Mouse (Mus musculus): Measurements from ENCODE around the gene Myo1h. TPM values are rescaled to one million over a fixed set of nuclear protein-coding genes. Genes with fewer than 3 reads are reported as not detected.

Myo1h gene
- polyA plus RNA-seq, 1 experiment = 1.1 TPM

DNA sequence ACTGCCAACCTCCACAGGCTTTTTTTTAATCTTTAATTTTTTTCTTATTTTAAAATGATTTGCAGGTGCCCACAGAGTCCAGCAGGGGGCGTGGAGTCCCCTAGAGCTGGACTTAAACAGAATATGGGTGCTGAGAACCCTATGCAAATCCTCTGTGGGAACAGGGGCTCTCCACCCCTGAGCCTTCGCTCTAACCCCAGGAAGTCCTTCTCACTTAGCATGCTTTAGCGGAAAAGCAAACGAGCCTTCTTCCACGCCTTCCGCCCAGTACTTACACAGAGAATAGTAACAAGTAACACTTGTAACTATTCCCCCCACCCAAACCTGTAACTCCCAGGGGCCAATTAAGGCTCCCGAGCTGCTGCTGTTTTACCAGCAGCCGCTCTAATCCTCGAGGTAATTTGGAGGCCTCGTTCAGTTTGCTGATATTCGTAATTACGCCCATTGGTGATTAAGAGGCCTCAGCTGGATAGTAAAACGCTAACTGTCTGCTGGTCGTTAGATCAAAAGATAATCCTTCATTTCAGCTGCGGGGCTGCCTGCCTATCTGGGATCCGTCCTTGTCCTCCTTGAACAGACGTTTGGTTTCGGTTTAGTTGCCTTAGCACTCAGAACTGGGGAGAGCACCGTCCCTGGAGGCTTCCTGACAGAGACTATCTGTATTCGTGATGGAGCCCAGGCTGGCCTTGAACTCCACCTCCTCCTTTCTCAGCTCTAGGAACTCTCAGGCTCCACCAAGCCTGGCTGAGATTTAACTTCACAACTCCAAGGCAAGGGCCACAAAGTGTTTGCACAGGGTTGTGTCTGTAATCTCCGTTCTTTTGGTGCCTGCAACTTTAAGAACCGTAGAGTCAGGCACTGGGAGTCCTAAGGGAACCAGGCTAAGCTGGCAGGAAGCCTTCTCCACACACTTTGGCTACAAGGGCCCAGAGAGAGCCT is 8.0 kb downstream of the Myo1h start:
- DNase-seq (ENCODE audit: low read depth) = no peak

DNA sequence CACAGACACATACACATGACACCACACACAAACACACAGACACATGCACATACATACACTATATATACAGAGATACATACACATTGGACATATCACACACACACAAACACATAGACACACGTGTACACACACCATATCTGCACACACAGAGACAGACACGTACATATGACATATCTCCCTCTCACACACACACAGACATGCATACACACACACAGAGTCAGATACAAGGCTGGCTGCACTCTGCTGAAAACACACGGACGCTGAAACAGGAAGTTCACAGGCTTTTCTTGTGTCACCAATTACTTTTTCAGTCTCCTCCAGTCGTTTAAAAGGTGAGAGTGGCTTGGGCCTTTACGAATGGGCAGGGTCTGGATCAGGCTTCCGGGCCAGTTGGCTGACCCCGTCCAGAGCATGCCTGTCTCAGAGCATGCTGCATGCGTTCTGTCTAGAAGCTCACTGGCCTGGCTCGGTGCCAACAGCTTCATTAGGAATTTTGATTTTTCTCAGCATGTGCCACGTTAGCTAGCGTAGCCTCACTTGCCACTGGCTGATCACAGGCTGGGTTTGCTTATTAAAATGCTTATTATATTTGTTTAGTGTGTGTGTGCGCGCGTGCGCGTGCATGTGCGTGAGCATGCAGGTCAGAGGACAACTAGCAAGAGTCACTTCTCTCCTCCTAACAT is 9.4 kb downstream of the Myo1h start:
- no peak for DNase-seq (ENCODE audit: low read depth)

DNA sequence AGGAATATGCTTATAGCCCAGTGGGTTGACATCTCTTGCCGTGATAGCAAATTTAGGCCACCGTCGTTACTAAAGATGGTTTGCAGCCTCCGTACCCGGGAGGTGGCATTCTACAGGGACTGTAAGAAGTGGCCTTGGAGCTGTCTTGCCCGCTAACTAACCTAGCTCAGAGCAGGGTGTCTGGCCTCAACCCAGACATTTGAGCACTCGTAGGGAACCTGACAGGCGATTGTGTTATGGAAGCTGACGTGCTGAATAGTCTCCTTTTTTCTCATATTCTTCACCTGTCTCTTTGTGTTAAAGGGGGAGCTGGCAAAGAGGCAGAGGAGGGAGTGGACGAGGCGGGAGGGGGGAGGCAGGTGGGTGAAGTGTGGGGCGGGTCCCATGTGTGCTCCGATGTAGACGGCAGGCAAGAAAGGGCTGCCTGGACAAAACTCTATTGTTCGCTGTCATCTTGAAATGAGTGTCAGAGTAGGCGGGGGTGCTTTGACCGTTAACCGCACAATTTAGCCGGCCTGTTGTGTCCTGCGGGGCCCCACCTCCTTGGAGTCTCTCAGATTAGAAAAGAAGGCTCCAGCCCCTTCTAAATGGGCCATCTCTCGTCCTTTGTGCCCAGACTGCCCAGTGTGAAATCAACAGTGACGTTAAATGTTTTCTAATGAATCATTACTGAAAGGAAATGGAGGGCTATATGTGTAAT is 10.3 kb downstream of the Myo1h start:
- DNase-seq (ENCODE audit: low read depth) = no peak

DNA sequence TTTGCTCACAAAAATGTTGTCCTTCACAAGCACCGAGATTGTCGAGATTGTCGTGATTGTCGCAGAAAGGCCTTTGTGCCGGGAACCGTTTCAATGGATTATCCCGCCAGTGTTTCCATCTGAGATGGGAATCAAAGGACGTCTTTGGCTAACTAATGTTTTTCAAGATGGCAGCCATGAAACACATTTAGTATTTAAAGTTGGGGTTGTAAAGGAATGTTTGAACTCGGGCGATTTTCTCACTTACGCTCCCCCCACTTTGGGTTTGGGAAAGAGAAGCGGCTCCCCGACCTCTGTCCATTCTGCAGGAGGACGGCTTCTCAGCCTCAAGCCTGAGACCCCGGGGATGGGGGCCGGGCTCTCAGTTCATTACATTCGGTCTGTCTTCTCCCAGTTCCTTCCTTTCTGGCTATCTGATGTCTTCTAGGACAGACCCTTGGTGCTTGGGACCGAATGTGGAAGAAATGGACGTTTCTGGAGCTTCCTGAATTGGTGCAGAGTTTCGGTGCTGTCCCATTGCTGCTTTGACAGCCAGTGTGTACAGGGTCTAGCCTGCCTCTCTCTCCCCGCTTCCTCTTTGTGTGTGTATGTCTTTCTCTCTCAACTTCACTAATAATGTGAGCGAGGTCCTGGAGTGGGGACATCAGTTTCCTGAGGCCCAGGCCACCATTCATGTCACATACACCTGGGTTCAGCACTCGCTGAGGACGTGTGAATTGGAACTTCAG is 11.1 kb downstream of the Myo1h start:
- no peak for DNase-seq (ENCODE audit: low read depth)

DNA sequence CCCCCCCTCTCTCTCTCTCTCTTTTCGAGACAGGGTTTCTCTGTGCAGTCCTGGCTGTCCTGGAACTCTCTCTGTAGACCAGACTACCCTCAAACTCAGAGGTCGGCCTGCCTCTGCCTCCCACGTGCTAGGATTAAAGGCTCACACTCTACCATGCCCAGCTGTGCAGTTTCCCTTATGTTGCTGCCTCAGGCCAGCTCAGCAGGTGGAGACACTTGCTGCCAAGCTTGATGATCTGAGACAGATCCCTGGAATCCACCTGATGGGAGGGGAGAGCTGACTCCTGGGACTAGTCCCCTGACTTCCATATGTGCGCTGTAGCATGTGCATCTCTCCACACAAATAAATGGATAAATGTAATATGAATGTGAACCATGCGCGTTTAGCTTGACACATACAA is 14.2 kb downstream of the Myo1h start:
- DNase-seq (ENCODE audit: low read depth) = no peak

DNA sequence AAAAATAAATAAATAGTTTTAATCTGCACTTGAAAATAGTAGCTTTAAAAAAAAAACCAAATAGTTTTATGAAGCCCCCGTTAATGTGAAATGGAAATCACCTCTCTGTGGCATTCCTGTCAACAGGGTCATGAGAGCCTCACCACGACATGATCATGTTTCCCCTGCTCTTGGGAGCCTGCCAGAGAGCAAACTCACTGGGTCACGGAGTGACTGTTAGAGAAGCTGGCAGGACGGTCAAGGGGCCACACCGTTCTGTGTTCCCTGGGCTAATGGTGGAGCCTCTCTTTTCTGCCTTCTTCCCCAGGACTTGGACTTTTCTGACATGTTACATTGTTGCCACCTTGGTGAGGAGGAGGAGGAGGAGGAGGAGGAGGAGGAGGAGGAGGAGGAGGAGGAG is 17.5 kb downstream of the Myo1h start:
- DNase-seq (ENCODE audit: low read depth) = no peak

DNA sequence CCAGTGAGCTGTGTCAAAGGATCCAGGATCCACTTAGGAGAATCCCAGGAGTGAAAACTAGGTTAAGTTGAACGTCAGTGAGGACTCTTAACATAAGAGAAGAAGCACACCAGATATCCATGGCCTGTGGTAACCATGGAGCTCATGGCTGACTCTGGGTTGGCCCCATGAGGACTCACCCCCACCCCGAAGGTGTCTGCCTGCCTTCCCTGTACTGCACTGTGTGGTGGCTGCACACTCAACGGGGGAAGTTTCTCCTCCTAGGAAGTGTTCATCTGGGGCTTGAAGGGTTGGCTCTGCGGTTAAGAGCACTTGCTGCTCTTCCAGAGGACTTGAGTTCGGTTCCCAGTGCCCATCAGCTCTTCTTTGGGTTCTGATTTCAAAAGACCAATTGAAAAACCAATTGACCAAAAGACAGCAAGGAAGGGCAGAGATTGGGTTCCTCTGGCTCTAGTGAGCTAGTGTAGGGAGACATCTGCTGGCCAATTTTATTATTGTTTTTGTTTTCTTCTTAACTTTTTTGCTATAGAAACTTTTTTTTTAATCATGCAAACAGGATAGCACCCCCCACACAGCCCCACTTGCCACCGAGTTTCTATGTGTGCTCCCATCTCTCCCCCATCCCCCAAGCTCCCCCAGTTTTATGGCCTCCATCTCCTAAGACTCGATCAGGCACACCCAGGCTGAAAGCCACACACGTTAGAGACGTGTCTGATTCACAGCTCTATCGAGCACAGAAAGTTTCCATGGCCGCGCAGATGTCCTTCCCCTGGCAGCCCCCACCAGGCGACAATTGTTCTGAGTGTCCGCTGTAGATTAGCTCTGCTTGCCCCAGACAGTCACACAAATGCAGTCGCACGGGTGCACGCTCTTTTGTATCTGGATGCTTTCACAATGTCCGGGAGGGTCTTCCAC is 20.1 kb downstream of the Myo1h start:
- DNase-seq (ENCODE audit: low read depth) = no peak

DNA sequence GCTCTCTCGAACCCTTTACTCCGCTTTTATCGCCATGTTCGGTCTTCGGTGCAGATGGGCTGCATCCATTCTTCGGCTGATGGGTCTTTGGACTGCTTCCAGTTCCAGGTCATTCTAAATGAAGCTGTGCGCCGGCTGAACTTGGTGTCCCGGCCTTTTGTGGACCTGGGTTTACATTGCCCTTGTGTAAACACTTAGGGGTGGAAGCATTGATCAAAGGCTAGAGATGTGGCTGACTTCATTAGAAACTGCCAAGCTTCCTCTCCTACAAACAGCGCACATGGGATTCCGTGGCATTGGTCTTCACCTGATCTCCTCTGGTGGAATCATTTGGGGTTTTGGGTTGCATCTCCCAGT is 20.7 kb downstream of the Myo1h start:
- DNase-seq (ENCODE audit: low read depth) = no peak

DNA sequence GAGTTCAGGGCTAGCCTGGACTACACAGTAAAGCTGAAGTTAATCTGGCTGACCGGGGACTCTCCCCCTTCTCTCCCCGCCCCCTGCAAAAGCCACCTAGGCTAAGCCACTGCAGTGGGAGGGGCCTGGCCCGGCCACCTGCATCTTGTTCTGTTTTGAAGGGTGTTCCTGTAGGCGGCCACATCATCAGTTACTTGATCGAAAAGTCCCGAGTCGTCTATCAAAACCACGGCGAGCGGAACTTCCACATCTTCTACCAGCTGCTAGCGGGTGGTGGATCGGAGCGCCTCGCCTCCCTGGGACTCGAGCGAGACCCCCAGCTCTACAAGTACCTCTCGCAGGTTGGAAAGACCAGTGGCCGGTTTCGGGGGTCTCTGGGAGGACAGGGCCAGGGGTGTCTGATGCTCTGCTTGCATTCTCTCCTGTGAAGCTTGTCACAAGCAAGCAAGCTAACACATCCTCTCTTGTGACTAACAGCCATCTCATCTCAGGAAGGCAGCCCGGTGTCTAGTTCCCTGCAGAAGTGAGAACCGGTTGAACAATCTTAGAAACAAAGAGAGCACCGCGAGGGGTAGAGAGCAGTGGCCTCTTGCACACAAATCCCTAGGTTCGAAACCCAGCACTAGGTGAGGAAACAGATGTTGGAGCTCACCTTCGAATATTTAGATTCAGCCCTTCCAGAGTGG is 34.3 kb downstream of the Myo1h start:
- DNase-seq (ENCODE audit: low read depth) = no peak

DNA sequence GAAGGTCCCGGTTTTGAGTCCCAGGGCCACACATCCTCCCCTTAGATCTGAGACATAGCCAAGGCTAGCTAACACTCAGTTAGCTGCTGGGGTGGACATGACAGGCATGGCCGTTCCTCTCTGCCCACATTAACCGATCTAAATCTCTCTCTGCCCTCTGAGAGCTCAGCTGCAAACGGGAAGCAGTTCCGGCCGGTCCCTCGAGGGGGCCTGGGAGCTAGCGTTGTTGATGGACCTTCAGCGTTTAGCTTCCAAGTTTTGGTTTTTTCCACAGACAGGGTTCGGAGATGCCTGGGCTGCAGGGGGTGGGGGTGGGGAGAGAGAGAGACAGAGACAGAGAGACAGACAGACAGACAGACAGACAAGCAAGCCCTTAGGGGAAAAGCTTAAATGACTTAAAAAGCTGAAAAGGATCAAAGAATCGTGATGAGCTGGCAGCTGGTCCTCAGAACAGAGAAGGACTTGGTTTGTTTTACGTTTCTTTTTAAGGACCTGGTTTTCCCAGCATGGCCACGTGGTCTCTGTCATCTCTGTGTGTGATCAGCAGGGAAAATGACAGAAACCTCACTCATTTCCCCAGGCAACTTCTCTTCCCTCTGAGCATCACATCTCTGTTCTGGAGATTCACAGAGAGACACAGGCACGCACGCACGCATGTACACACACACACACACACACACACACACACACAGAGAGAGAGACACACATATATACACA is 35.0 kb downstream of the Myo1h start:
- no peak for DNase-seq (ENCODE audit: low read depth)

DNA sequence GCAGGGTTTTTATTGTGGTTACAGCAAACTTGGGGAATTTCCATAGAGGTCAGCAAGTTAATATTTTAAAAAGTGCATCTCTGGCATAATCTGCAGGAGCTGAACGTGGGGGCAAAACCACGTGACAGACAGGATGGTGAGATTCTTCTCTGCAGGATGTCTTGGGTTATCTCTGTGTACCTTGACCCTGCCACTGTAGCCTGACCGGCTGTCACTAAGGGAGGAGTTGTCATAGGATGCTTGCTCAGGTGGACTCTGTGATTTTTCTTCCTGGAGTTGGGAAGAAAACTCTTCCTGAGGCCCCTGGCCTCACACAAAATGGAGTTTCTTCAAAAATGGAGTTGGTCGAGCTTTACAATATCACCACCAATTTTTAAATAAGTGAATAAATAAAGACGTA is 54.0 kb downstream of the Myo1h start:
- no peak for DNase-seq (ENCODE audit: low read depth)

DNA sequence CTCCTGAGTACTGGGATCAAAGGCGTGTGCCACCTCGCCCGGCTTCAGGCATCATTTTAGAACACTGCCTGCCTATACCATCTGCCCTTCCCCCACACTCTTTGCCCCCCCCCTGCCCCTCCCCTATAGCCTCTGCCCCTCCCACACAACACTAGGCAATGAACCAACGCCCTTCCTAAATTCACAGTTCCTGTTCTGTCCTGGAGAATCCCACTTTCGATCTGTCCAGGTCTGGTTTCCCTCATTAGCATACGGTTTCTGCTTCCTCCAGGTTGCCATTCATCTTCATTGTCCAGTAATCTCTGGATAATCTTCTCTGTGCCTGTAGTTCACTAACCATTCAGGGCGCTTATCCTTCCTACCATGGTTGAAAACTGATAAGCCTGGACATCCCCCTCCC is 54.6 kb downstream of the Myo1h start:
- no peak for DNase-seq (ENCODE audit: low read depth)

DNA sequence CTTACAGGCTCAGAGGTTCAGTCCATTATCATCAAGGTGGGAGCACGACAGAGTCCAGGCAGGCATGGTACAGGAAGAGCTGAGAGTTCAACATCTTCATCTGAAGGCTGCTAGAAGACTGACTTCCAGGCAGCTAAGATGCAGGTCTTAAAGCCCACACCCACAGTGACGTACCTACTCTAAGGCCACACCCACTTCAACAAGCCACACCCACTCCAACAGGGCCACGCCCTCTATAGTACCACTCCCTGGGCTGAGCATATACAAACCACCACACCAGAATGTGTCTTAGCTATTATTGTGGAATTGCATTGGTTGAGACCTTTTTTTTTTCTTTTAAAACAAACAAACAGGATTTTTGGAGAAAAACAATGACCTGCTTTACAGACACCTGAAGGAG is 56.6 kb downstream of the Myo1h start:
- no peak for DNase-seq (ENCODE audit: low read depth)

DNA sequence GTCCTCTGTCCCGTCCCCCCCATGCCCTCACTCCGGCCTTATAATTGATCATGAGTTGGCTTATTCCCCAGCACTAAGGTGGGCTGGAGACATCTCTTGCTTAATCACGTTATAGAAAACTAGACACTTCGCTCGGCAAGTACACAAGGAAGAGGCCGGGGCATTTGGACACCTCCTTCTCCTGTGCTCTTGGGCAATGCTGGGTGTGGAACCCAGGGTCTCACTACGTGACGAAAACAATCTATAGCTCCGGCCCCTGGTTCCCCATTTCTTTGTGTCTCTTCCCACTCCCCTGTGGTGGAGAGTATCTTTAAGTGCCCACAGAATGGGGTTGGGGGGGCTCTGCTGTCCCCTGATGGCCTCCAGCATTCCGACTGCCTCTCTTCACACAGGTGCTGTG is 58.0 kb downstream of the Myo1h start:
- DNase-seq (ENCODE audit: low read depth) = no peak

DNA sequence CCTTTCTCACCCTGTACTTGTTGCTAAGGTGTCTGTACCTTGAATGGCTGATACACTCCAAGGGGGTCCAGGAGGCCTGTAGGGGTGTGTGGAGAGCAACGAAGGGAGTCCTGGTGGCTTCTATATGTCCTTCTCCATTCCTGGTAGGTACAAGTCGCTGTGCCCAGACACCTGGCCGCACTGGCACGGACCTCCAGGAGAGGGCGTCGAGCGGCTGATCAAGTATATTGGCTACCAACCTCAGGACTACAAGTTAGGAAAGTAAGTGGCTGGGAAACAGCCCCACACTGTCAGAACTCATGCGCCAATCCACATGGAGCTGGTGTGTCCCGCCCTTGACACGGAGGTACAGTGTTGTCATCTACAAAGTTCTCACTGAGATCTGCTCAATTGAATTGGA is 62.5 kb downstream of the Myo1h start:
- DNase-seq (ENCODE audit: low read depth) = no peak

DNA sequence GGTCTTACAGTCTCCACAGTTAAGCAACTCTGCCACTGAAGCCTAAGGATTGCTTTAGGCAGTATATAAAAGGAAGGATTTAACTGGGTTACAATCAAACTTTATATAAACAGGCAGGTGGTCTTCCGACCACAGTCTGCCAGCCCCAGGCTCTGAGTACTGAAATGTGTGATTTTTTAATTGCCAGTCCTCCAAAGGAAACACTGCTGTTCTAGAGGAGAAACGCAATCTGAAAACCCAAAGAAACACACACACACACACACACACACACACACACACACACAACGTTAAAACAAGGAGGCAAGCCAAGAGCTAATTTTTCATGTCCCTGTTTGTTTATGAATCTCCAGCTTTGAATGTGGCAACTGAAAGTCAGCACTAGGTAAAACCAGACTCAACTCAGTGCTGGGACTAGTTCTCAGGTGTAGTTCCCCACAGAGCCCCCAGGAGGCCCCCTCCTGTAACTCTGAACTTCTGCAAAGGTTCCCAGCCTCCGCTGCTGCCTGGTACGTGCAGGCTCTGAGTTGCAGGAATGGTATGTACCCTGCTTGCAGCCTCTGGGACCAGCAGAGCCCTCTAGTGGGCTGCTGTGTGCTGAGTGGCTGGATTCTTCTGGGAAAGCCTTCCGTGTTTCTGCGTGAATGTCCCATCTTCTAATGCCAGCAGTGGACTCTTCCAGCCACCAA is 67.4 kb downstream of the Myo1h start:
- no peak for DNase-seq (ENCODE audit: low read depth)

DNA sequence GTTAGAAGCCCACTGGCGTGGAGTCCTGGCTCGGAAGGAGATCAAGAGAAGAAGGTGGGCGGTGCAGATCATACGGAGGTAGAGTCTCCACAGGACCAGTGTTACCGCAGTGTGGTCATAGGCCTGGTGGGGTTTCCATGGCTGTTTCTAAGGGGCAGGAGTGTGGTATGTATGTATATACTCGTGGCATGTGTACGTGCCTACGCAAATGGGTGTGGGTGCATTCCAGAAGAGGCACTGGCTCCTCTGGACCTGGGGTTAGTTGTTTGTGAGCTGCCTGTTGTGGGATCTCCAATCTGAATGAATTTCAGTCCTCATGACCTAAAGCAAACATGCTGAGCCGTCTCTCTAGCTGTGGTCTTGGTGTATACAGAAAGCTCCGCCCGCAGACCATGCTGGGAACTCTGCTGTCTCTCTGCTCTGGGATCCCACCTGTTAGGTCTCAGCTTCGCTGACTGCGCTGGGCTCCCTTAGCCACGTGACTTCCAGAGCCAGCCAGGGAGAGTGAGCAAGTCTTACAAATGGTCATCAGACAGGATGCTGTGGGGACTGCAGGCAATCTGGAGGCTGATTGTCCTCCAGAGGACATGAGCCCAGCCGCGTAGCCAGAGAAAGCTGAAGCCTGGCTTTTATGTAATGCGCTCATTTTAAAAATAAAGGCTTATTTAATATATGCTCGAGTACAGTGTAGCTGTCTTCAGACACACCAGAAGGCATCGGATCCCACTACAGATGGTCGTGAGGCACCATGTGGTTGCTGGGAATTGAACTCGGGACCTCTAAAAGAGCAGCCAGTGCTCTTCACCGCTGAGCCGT is 68.2 kb downstream of the Myo1h start:
- DNase-seq (ENCODE audit: low read depth) = no peak

DNA sequence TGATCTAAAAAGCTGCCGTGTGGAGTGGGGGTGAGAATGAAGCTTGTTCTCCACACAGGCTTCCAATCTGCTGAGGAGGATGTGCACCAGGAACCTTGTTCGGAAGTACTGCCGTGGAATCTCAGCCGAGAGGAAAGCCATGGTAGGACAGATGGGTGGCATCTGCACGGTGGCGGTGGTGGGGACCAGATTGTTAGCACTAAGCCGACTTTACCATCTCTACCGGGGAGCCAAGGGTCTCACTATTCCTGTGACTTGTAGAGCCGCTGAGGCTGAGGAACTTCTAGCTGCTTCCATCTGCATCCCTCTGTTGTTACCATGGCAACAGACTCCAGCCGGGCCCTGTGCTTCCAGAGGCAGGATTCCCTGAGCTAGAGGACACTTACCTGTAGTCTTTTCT is 69.9 kb downstream of the Myo1h start:
- DNase-seq (ENCODE audit: low read depth) = no peak
